Mouse (Mus musculus) gastrocnemius, adult 2 months (tissue): Measurements from ENCODE around the gene Fam131c. TPM values are rescaled to one million over a fixed set of nuclear protein-coding genes. Genes with fewer than 3 reads are reported as not detected.

Experiments
- DNase-seq: peaks from one replicate; pipeline ENCODE4 v3.0.0; 2022
- H3K27ac ChIP-seq: fragments of 200-600 bp; 2 replicates; pipeline ENCODE4 v1.8.1; 2022; ENCODE audit warnings: mild to moderate bottlenecking
- H3K4me3 ChIP-seq: fragments of 200-600 bp; 2 replicates; pipeline ENCODE4 v1.8.1; 2022; ENCODE audit warnings: mild to moderate bottlenecking, moderate library complexity
- CTCF ChIP-seq: fragments of 200-600 bp; IDR thresholded peaks from 2 replicates; pipeline ENCODE4 v1.8.1; 2022; ENCODE audit warnings: antibody characterized with exemption, mild to moderate bottlenecking, moderate library complexity
- intact Hi-C: fragments of 180-260 bp; cut with DNase I; formaldehyde crosslinking; loops from one replicate; pipeline ENCODE4 v1.15.1; 2025
- long read RNA-seq, 2 experiments: library from polyadenylated mRNA; stranded (forward); transcript quantifications; one replicate each; pipeline ENCODE4 v2.0.0; 2021
- total RNA-seq, 2 experiments: library from RNA; stranded (reverse); gene quantifications; 2 replicates each; pipeline ENCODE4 v1.2.3; 2021

The Fam131c gene
- under 1 TPM in 1 of 2 experiments, not detected in 1; 0.20 TPM for total RNA-seq
- long read RNA-seq, experiment 1, result 0 reads
- long read RNA-seq, experiment 2, partial matches to known transcripts, result 0 of 1 reads
- long read RNA-seq, experiment 2, other reads (novel, unspliced or antisense), result 0 of 1 reads

- Histone ChIP-seq H3K27ac (no peak within 1 kb of the TSS), H3K4me3 (peak within 1 kb of the TSS; percentile 73)
- intact Hi-C loops, result no loop called here
- no peak for TF ChIP-seq CTCF
- peak; percentile 66 for DNase-seq
Observed at GRCm38 (mm10) chr4:141367997-141368791, at the start of gene Fam131c. Gene Fam131c, plus strand, starts transcription at chr4:141368220.

- intact Hi-C loops, result no loop called here
- no peak for DNase-seq
- no peak overlapping the region for H3K4me3 ChIP-seq
- no peak for TF ChIP-seq CTCF
- no peak overlapping the region for H3K27ac ChIP-seq
Observed at GRCm38 (mm10) chr4:141322526-141322925, 45.5 kb upstream of the Fam131c start.

- Histone ChIP-seq H3K27ac (peak overlapping the region; percentile 71), H3K4me3 (no peak overlapping the region)
- peak; percentile 48 for DNase-seq
- intact Hi-C loops, result no loop called here
- no peak for TF ChIP-seq CTCF
Observed at GRCm38 (mm10) chr4:141324771-141325191, 43.2 kb upstream of the Fam131c start.

GRCm38 (mm10) chr4:141325636-141326035 lies 42.4 kb upstream of the Fam131c start:
- Histone ChIP-seq H3K27ac (peak overlapping the region; percentile 71), H3K4me3 (no peak overlapping the region)
- intact Hi-C loops, result no loop called here
- no peak for DNase-seq
- no peak for TF ChIP-seq CTCF

- intact Hi-C loops, result no loop called here
- Histone ChIP-seq H3K4me3 (no peak overlapping the region), H3K27ac (0 out of 2 replicates have a peak overlapping the region, but pooled peaks have one; percentile 8)
- DNase-seq, result no peak
- TF ChIP-seq CTCF, result no peak
Observed at GRCm38 (mm10) chr4:141327075-141327474, 40.9 kb upstream of the Fam131c start.

GRCm38 (mm10) chr4:141328742-141329141 lies 39.3 kb upstream of the Fam131c start:
- no peak for DNase-seq
- H3K4me3 ChIP-seq, result no peak overlapping the region

GRCm38 (mm10) chr4:141329968-141330367 lies 38.1 kb upstream of the Fam131c start:
- intact Hi-C loops, result no loop called here
- TF ChIP-seq CTCF, result no peak
- DNase-seq, result no peak
- no peak overlapping the region for H3K27ac ChIP-seq
- no peak overlapping the region for H3K4me3 ChIP-seq

More at GRCm38 (mm10) chr4:141328742-141329141, 39.3 kb upstream of the Fam131c start:
- intact Hi-C loops, result no loop called here
- TF ChIP-seq CTCF, result no peak
- no peak overlapping the region for H3K27ac ChIP-seq

- no peak overlapping the region for H3K27ac ChIP-seq
- DNase-seq, result no peak
- intact Hi-C loops, result no loop called here
- no peak overlapping the region for H3K4me3 ChIP-seq
- no peak for TF ChIP-seq CTCF
Observed at GRCm38 (mm10) chr4:141331446-141331845, 36.6 kb upstream of the Fam131c start.

- no peak overlapping the region for H3K27ac ChIP-seq
- TF ChIP-seq CTCF, result no peak
- H3K4me3 ChIP-seq, result no peak overlapping the region
- intact Hi-C loops, result no loop called here
- DNase-seq, result no peak
Observed at GRCm38 (mm10) chr4:141332258-141332657, 35.8 kb upstream of the Fam131c start.

- DNase-seq, result peak; percentile 49
- no peak overlapping the region for H3K4me3 ChIP-seq
- peak overlapping the region; percentile 3; the same call in 1 of the 2 replicates for H3K27ac ChIP-seq
- intact Hi-C loops, result no loop called here
- TF ChIP-seq CTCF, result no peak
Observed at GRCm38 (mm10) chr4:141334695-141335094, 33.3 kb upstream of the Fam131c start.

- Histone ChIP-seq H3K27ac (peak overlapping the region; percentile 38; the same call in 1 of the 2 replicates), H3K4me3 (no peak overlapping the region)
- intact Hi-C loops, result no loop called here
Observed at GRCm38 (mm10) chr4:141335263-141335796, 32.7 kb upstream of the Fam131c start.

GRCm38 (mm10) chr4:141336196-141336595 lies 31.8 kb upstream of the Fam131c start:
- H3K27ac ChIP-seq, result peak overlapping the region; percentile 38; the same call in 1 of the 2 replicates
- no peak for DNase-seq
- intact Hi-C loops, result no loop called here
- TF ChIP-seq CTCF, result no peak
- no peak overlapping the region for H3K4me3 ChIP-seq

More at GRCm38 (mm10) chr4:141335263-141335796, 32.7 kb upstream of the Fam131c start:
- no peak for DNase-seq
- no peak for TF ChIP-seq CTCF

- Histone ChIP-seq H3K4me3 (no peak overlapping the region), H3K27ac (0 out of 2 replicates have a peak overlapping the region, but pooled peaks have one; percentile 5)
- no peak for TF ChIP-seq CTCF
- intact Hi-C loops, result no loop called here
- DNase-seq, result no peak
Observed at GRCm38 (mm10) chr4:141337986-141338385, 30.0 kb upstream of the Fam131c start.
